Mouse (Mus musculus) hindbrain, embryonic 14.5 days (tissue): ENCODE measurements at regions not wholly inside any gene's neighbourhood (a gene's known extent, or its start where the extent isn't known, plus 50 kb on each side); places are given as distances from the start of the nearest gene placed in this dataset.

ENCODE experiments used
- ATAC-seq: fragments of 200-750 bp; cut with Nextera tagmentation; 2 replicates; pipeline ENCODE4 v1.8.0; 2017; ENCODE audit warnings: moderate number of reproducible peaks, mild to moderate bottlenecking, moderate TSS enrichment, moderate library complexity; ENCODE audit not compliant: low FRiP score
- DNase-seq: peaks from one replicate; pipeline ENCODE4 v3.0.0-alpha.2; 2015; ENCODE audit warnings: low spot score
- H3K27ac ChIP-seq: fragments of 300-500 bp; sonication (generic); 2 replicates; pipeline ENCODE4 v1.5.1; 2014; ENCODE audit warnings: mild to moderate bottlenecking, moderate library complexity
- H3K27me3 ChIP-seq: fragments of 300-500 bp; sonication (generic); 2 replicates; pipeline ENCODE4 v1.6.1; 2014; ENCODE audit warnings: mild to moderate bottlenecking, low read length, mixed read lengths; ENCODE audit not compliant: control insufficient read depth, insufficient read depth
- H3K36me3 ChIP-seq: fragments of 300-500 bp; sonication (generic); replicated peaks from 2 replicates; pipeline ENCODE4 v1.6.1; 2014; ENCODE audit not compliant: control insufficient read depth, insufficient read depth
- H3K4me1 ChIP-seq: fragments of 300-500 bp; sonication (generic); replicated peaks from 2 replicates; pipeline ENCODE4 v1.6.1; 2014; ENCODE audit warnings: antibody characterized with exemption, low read length, mixed read lengths; ENCODE audit not compliant: control insufficient read depth, insufficient read depth
- H3K4me2 ChIP-seq: fragments of 300-500 bp; sonication (generic); replicated peaks from 2 replicates; pipeline ENCODE4 v1.6.1; 2014; ENCODE audit warnings: mild to moderate bottlenecking, moderate library complexity
- H3K4me3 ChIP-seq: fragments of 300-500 bp; sonication (generic); replicated peaks from 2 replicates; pipeline ENCODE4 v1.5.1; 2014; ENCODE audit warnings: mild to moderate bottlenecking, low read length
- H3K9ac ChIP-seq: fragments of 300-500 bp; sonication (generic); 2 replicates; pipeline ENCODE4 v1.6.1; 2014
- H3K9me3 ChIP-seq: fragments of 300-500 bp; sonication (generic); 2 replicates; pipeline ENCODE4 v1.6.1; 2016; ENCODE audit warnings: low read length; ENCODE audit not compliant: control insufficient read depth
- WGBS: fragments of 180-500 bp; shearing (Covaris S2); extraction: QIAGEN DNeasy Blood & Tissue Kit; methylation state at CpG from one replicate; pipeline ENCODE4 v1.1.7; 2014; 5-methylcytosine and 5-hydroxymethylcytosine counted together

- Histone ChIP-seq H3K36me3 (no peaks in the 10 kb centered on the region), H3K9ac (no peak overlapping the region), H3K4me1 (no peaks in the 10 kb centered on the region), H3K4me2 (no peak overlapping the region), H3K4me3 (no peak overlapping the region), H3K27ac (no peak overlapping the region), H3K27me3 (no peaks in the 10 kb centered on the region), H3K9me3 (no peaks in the 10 kb centered on the region)
- ATAC-seq (no peak), DNase-seq (no peak)
- WGBS, result 84% methylated on average over 3 of the region's 3 CpGs
Observed at GRCm38 (mm10) chr17:62304073-62304472, 577.0 kb downstream of the Efna5 start.

- H3K9ac ChIP-seq, result no peak overlapping the region
- H3K27ac ChIP-seq, result no peak overlapping the region
- 81% methylated on average over 9 of the region's 9 CpGs for WGBS
- DNase-seq (no peak), ATAC-seq (no peak)
- H3K9me3 ChIP-seq, result no peaks in the 10 kb centered on the region
- H3K4me3 ChIP-seq, result no peak overlapping the region
- no peaks in the 10 kb centered on the region for H3K27me3 ChIP-seq
- H3K4me2 ChIP-seq, result no peak overlapping the region
- no peaks in the 10 kb centered on the region for H3K36me3 ChIP-seq
- H3K4me1 ChIP-seq, result no peaks in the 10 kb centered on the region
Observed at GRCm38 (mm10) chr17:62299875-62300274, 581.2 kb downstream of the Efna5 start.

- Histone ChIP-seq H3K9ac (no peak overlapping the region), H3K27ac (no peak overlapping the region), H3K36me3 (no peaks in the 10 kb centered on the region), H3K4me2 (no peak overlapping the region), H3K4me1 (no peaks in the 10 kb centered on the region), H3K4me3 (no peak overlapping the region), H3K27me3 (no peaks in the 10 kb centered on the region), H3K9me3 (no peaks in the 10 kb centered on the region)
- WGBS, result 88% methylated on average over 7 of the region's 7 CpGs
- no peak for ATAC-seq
- no peak for DNase-seq
Observed at GRCm38 (mm10) chr17:62297393-62298060, 583.6 kb downstream of the Efna5 start.

GRCm38 (mm10) chr17:62295412-62295811 is 585.7 kb downstream of the Efna5 start:
- ATAC-seq, result no peak
- Histone ChIP-seq H3K9me3 (no peaks in the 10 kb centered on the region), H3K4me2 (no peak overlapping the region), H3K9ac (no peak overlapping the region), H3K27me3 (no peaks in the 10 kb centered on the region), H3K36me3 (no peaks in the 10 kb centered on the region), H3K27ac (no peak overlapping the region), H3K4me3 (no peak overlapping the region), H3K4me1 (no peaks in the 10 kb centered on the region)
- no peak for DNase-seq

GRCm38 (mm10) chr17:62292703-62293102 is 588.4 kb downstream of the Efna5 start:
- no peak overlapping the region for H3K9ac ChIP-seq
- DNase-seq (no peak), ATAC-seq (no peak)
- H3K4me2 ChIP-seq, result no peak overlapping the region
- H3K4me1 ChIP-seq, result no peaks in the 10 kb centered on the region
- no peaks in the 10 kb centered on the region for H3K27me3 ChIP-seq
- H3K4me3 ChIP-seq, result no peak overlapping the region
- 78% methylated on average over 5 of the region's 5 CpGs for WGBS
- no peaks in the 10 kb centered on the region for H3K9me3 ChIP-seq
- H3K36me3 ChIP-seq, result no peaks in the 10 kb centered on the region
- H3K27ac ChIP-seq, result no peak overlapping the region

GRCm38 (mm10) chr17:62287666-62288065 is 593.5 kb downstream of the Efna5 start:
- DNase-seq (no peak), ATAC-seq (no peak)
- H3K4me1 ChIP-seq, result no peaks in the 10 kb centered on the region
- H3K36me3 ChIP-seq, result no peaks in the 10 kb centered on the region
- no peak overlapping the region for H3K4me3 ChIP-seq
- no peak overlapping the region for H3K4me2 ChIP-seq
- no peak overlapping the region for H3K27ac ChIP-seq
- H3K9me3 ChIP-seq, result no peaks in the 10 kb centered on the region
- H3K27me3 ChIP-seq, result no peaks in the 10 kb centered on the region
- H3K9ac ChIP-seq, result no peak overlapping the region

GRCm38 (mm10) chr17:62287127-62287526 is 594.0 kb downstream of the Efna5 start:
- Histone ChIP-seq H3K4me3 (no peak overlapping the region), H3K9me3 (no peaks in the 10 kb centered on the region), H3K36me3 (no peaks in the 10 kb centered on the region), H3K27me3 (no peaks in the 10 kb centered on the region), H3K9ac (no peak overlapping the region), H3K4me2 (no peak overlapping the region), H3K4me1 (no peaks in the 10 kb centered on the region), H3K27ac (no peak overlapping the region)
- DNase-seq (no peak), ATAC-seq (no peak)
- 81% methylated on average over 4 of the region's 4 CpGs for WGBS

- WGBS, result 85% methylated on average over 12 of the region's 12 CpGs
- H3K4me2 ChIP-seq, result no peak overlapping the region
- H3K27me3 ChIP-seq, result no peaks in the 10 kb centered on the region
- H3K36me3 ChIP-seq, result no peaks in the 10 kb centered on the region
- no peak overlapping the region for H3K4me3 ChIP-seq
- DNase-seq, result no peak
- H3K27ac ChIP-seq, result no peak overlapping the region
- no peak for ATAC-seq
- H3K9ac ChIP-seq, result no peak overlapping the region
- no peaks in the 10 kb centered on the region for H3K4me1 ChIP-seq
- no peaks in the 10 kb centered on the region for H3K9me3 ChIP-seq
Observed at GRCm38 (mm10) chr17:62286086-62287080, 594.7 kb downstream of the Efna5 start.

- Histone ChIP-seq H3K4me3 (no peak overlapping the region), H3K9me3 (no peaks in the 10 kb centered on the region), H3K36me3 (no peaks in the 10 kb centered on the region), H3K4me1 (no peaks in the 10 kb centered on the region), H3K4me2 (no peak overlapping the region), H3K9ac (no peak overlapping the region), H3K27me3 (no peaks in the 10 kb centered on the region), H3K27ac (no peak overlapping the region)
- no peak for ATAC-seq
- no peak for DNase-seq
- 75% methylated on average over 3 of the region's 3 CpGs for WGBS
Observed at GRCm38 (mm10) chr17:62280201-62280600, 600.9 kb downstream of the Efna5 start.
